Mouse (Mus musculus) lung, embryonic 14.5 days (tissue): Measurements from ENCODE around the gene Megf8. TPM values are rescaled to one million over a fixed set of nuclear protein-coding genes. Genes with fewer than 3 reads are reported as not detected.

Experiments used
- ATAC-seq: fragments of 200-750 bp; cut with Nextera tagmentation; 2 replicates; pipeline ENCODE4 v1.8.0; 2017; ENCODE audit warnings: mild to moderate bottlenecking, moderate TSS enrichment, moderate library complexity; ENCODE audit not compliant: insufficient read depth
- DNase-seq: peaks from one replicate; pipeline ENCODE4 v3.0.0-alpha.2; 2015
- H3K27ac ChIP-seq: fragments of 300-500 bp; sonication (generic); 2 replicates; pipeline ENCODE4 v1.5.1; 2014; ENCODE audit warnings: low read depth, mild to moderate bottlenecking, moderate library complexity
- H3K27me3 ChIP-seq: fragments of 300-500 bp; sonication (generic); 2 replicates; pipeline ENCODE4 v1.6.1; 2014; ENCODE audit warnings: low read length, control low read depth; ENCODE audit not compliant: insufficient read depth
- H3K36me3 ChIP-seq: fragments of 300-500 bp; sonication (generic); 2 replicates; pipeline ENCODE4 v1.6.1; 2014; ENCODE audit warnings: control low read depth; ENCODE audit not compliant: insufficient read depth
- H3K4me1 ChIP-seq: fragments of 300-500 bp; sonication (generic); 2 replicates; pipeline ENCODE4 v1.6.1; 2014; ENCODE audit warnings: antibody characterized with exemption, control low read depth; ENCODE audit not compliant: insufficient read depth
- H3K4me2 ChIP-seq: fragments of 300-500 bp; sonication (generic); 2 replicates; pipeline ENCODE4 v1.6.1; 2014; ENCODE audit warnings: mild to moderate bottlenecking
- H3K4me3 ChIP-seq: fragments of 300-500 bp; sonication (generic); 2 replicates; pipeline ENCODE4 v1.5.1; 2014; ENCODE audit warnings: low read depth, low read length
- H3K9ac ChIP-seq: fragments of 300-500 bp; sonication (generic); 2 replicates; pipeline ENCODE4 v1.6.1; 2014
- H3K9me3 ChIP-seq: fragments of 300-500 bp; sonication (generic); 2 replicates; pipeline ENCODE4 v1.6.1; 2016; ENCODE audit warnings: low read depth, low read length, control low read depth
- CTCF ChIP-seq: IDR thresholded peaks from 2 replicates; pipeline ENCODE4 v1.5.1; 2016; ENCODE audit warnings: antibody characterized with exemption, low read depth
- WGBS: fragments of 180-500 bp; shearing (Covaris S2); extraction: QIAGEN DNeasy Blood & Tissue Kit; methylation state at CpG from one replicate; pipeline ENCODE4 v1.1.7; 2014; 5-methylcytosine and 5-hydroxymethylcytosine counted together
- polyA plus RNA-seq: library from polyadenylated mRNA; unstranded; fragments of >200 nt; fragmentation: Nextera tagmentation; extraction: Ambion mirVana; gene quantifications from 2 replicates; pipeline ENCODE4 v1.2.1, GENCODE M21; 2014

The Megf8 gene
- polyA plus RNA-seq = 12.2 and 14.9 TPM in 2 replicates

- Histone ChIP-seq H3K27me3 (peaks cover 41% of the 10 kb centered on the region), H3K27ac (peak within 1 kb of the TSS; percentile 88), H3K9me3 (no peaks in the 10 kb centered on the region), H3K4me1 (peaks cover 14% of the 10 kb centered on the region), H3K4me2 (peak within 1 kb of the TSS; percentile 99), H3K4me3 (peak within 1 kb of the TSS; percentile 67), H3K9ac (peak within 1 kb of the TSS; percentile 75), H3K36me3 (no peaks in the 10 kb centered on the region)
- ATAC-seq (peak; percentile 99), DNase-seq (peak; percentile 100)
- whole genome bisulfite sequencing = under 1% methylated on average over 52 of the region's 52 CpGs
- TF ChIP-seq CTCF = peak; percentile 88
Observed at GRCm38 (mm10) chr7:25316532-25317445, at the start of gene Megf8. Gene Megf8, plus strand, starts transcription at chr7:25317164.

GRCm38 (mm10) chr7:25267301-25267750 is 49.6 kb upstream of the Megf8 start, which contains the start of gene Cic:
Gene Cic, plus strand, starts transcription at chr7:25267704.
- Histone ChIP-seq H3K27ac (peak within 1 kb of the TSS; percentile 92), H3K9ac (peak within 1 kb of the TSS; percentile 67), H3K4me1 (peaks cover 12% of the 10 kb centered on the region; the same call in 1 of the 2 replicates), H3K27me3 (no peaks in the 10 kb centered on the region), H3K4me2 (peak within 1 kb of the TSS; percentile 82), H3K4me3 (peak within 1 kb of the TSS; percentile 73), H3K36me3 (peaks cover 12% of the 10 kb centered on the region; the same call in 1 of the 2 replicates), H3K9me3 (no peaks in the 10 kb centered on the region)
- 0% methylated on average over 29 of the region's 29 CpGs for WGBS
- peak; percentile 82 for ATAC-seq
- TF ChIP-seq CTCF = peak; percentile 11; the same call in 1 of the 2 replicates
- DNase-seq = peak; percentile 100

- DNase-seq (peak; percentile 100), ATAC-seq (peak; percentile 96)
- Histone ChIP-seq H3K27me3 (no peaks in the 10 kb centered on the region), H3K9ac (peak overlapping the region; percentile 67), H3K4me3 (peak overlapping the region; percentile 73), H3K9me3 (no peaks in the 10 kb centered on the region), H3K4me1 (peaks cover 12% of the 10 kb centered on the region; the same call in 1 of the 2 replicates), H3K4me2 (peak overlapping the region; percentile 82), H3K36me3 (peaks cover 17% of the 10 kb centered on the region; the same call in 1 of the 2 replicates), H3K27ac (peak overlapping the region; percentile 92)
- no peak for TF ChIP-seq CTCF
- WGBS = under 1% methylated on average over 33 of the region's 33 CpGs
Observed at GRCm38 (mm10) chr7:25267751-25268463, 49.1 kb upstream of the Megf8 start.

- ATAC-seq (no peak), DNase-seq (no peak)
- Histone ChIP-seq H3K36me3 (peaks cover 24% of the 10 kb centered on the region; the same call in 1 of the 2 replicates), H3K4me3 (peak overlapping the region; percentile 73), H3K9ac (peak overlapping the region; percentile 67), H3K27ac (peak overlapping the region; percentile 73), H3K4me2 (peak overlapping the region; percentile 82), H3K4me1 (peaks cover 12% of the 10 kb centered on the region; the same call in 1 of the 2 replicates), H3K27me3 (no peaks in the 10 kb centered on the region), H3K9me3 (no peaks in the 10 kb centered on the region)
- no peak for TF ChIP-seq CTCF
- WGBS = 3% methylated on average over 7 of the region's 7 CpGs
Observed at GRCm38 (mm10) chr7:25268588-25268987, 48.4 kb upstream of the Megf8 start.

GRCm38 (mm10) chr7:25269029-25269428 is 47.9 kb upstream of the Megf8 start:
- 33% methylated on average over 4 of the region's 4 CpGs for WGBS
- Histone ChIP-seq H3K27ac (peak overlapping the region; percentile 73), H3K4me3 (peak overlapping the region; percentile 73)

GRCm38 (mm10) chr7:25269545-25270271 is 47.3 kb upstream of the Megf8 start:
- TF ChIP-seq CTCF = no peak
- Histone ChIP-seq H3K36me3 (peaks cover 27% of the 10 kb centered on the region; the same call in 1 of the 2 replicates), H3K9me3 (no peaks in the 10 kb centered on the region), H3K27ac (0 out of 2 replicates have a peak overlapping the region, but pooled peaks have one; percentile 73), H3K4me3 (peak overlapping the region; percentile 73; the same call in 1 of the 2 replicates), H3K4me1 (peaks cover 12% of the 10 kb centered on the region; the same call in 1 of the 2 replicates), H3K9ac (peak overlapping the region; percentile 67), H3K4me2 (peak overlapping the region; percentile 82), H3K27me3 (no peaks in the 10 kb centered on the region)
- DNase-seq = no peak
- WGBS = 75% methylated on average over 8 of the region's 8 CpGs
- no peak for ATAC-seq

More at GRCm38 (mm10) chr7:25269029-25269428, 47.9 kb upstream of the Megf8 start:
- Histone ChIP-seq H3K36me3 (peaks cover 27% of the 10 kb centered on the region; the same call in 1 of the 2 replicates), H3K4me2 (peak overlapping the region; percentile 82), H3K9ac (peak overlapping the region; percentile 67), H3K9me3 (no peaks in the 10 kb centered on the region), H3K27me3 (no peaks in the 10 kb centered on the region), H3K4me1 (peaks cover 12% of the 10 kb centered on the region; the same call in 1 of the 2 replicates)
- TF ChIP-seq CTCF = no peak
- DNase-seq = no peak
- no peak for ATAC-seq
